Mouse (Mus musculus): ENCODE measurements around the gene Clic4. TPM values are rescaled to one million over a fixed set of nuclear protein-coding genes. Genes with fewer than 3 reads are reported as not detected.

The Clic4 gene
- polyA plus RNA-seq, 1 experiment: 250 TPM

- Histone ChIP-seq H3K4me3 (peak overlapping the region; percentile 9), H3ac (ENCODE audit: control insufficient read depth, insufficient read length) (no peak overlapping the region), H3K36me3 (ENCODE audit: control insufficient read depth, insufficient read depth) (no peaks in the 10 kb centered on the region), H3K4me2 (ENCODE audit: low read depth) (peak overlapping the region; percentile 81), H3K79me2 (ENCODE audit: control insufficient read depth, insufficient read depth) (no peaks in the 10 kb centered on the region), H3K27me3 (ENCODE audit: control insufficient read depth, insufficient read depth, insufficient read length) (no peaks in the 10 kb centered on the region)
- TF ChIP-seq POLR2AphosphoS2 (IDR thresholded peaks at IDR 0.05; ENCODE audit: insufficient read length, low read depth) (no peak), REST (IDR thresholded peaks at IDR 0.05; ENCODE audit: insufficient read depth, insufficient read length) (no peak), MYOD1 (IDR thresholded peaks at IDR 0.05; ENCODE audit: control insufficient read depth in 1 of 3, insufficient read length in 2 of 3, low read depth in 2 of 3) (no peak), E2F4 (IDR thresholded peaks at IDR 0.05; ENCODE audit: insufficient read depth) (no peak), MAX (IDR thresholded peaks at IDR 0.05; ENCODE audit: low read depth) (no peak)
Observed at GRCm38 (mm10) chr4:135291841-135292240, 19.2 kb upstream of the Clic4 start.

- Histone ChIP-seq H3K79me2 (ENCODE audit: control insufficient read depth, insufficient read depth) (no peaks in the 10 kb centered on the region), H3K36me3 (ENCODE audit: control insufficient read depth, insufficient read depth) (no peaks in the 10 kb centered on the region), H3K27me3 (ENCODE audit: control insufficient read depth, insufficient read depth, insufficient read length) (no peaks in the 10 kb centered on the region), H3ac (ENCODE audit: control insufficient read depth, insufficient read length) (no peak overlapping the region), H3K4me3 (no peak overlapping the region), H3K4me2 (ENCODE audit: low read depth) (no peak overlapping the region)
- TF ChIP-seq MYOG (IDR thresholded peaks at IDR 0.05; ENCODE audit: control insufficient read depth in 1 of 3, insufficient read depth in 1 of 3, insufficient read length in 2 of 3, low read depth in 2 of 3): no peak
- no peak for TF ChIP-seq MAX (IDR thresholded peaks at IDR 0.05; ENCODE audit: low read depth)
- TF ChIP-seq TCF3 (IDR thresholded peaks at IDR 0.05; ENCODE audit: insufficient read length, low read depth): no peak
- no peak for TF ChIP-seq POLR2A (IDR thresholded peaks at IDR 0.05; ENCODE audit: insufficient read length, low read depth)
- TF ChIP-seq POLR2AphosphoS2 (IDR thresholded peaks at IDR 0.05; ENCODE audit: insufficient read length, low read depth): no peak
- TF ChIP-seq CEBPB (IDR thresholded peaks at IDR 0.05; ENCODE audit: insufficient read depth, poor library complexity, severe bottlenecking): no peak
- no peak for TF ChIP-seq USF1 (IDR thresholded peaks at IDR 0.05; ENCODE audit: low read depth)
- TF ChIP-seq SRF (IDR thresholded peaks at IDR 0.05; ENCODE audit: control insufficient read depth, insufficient read length, low read depth): no peak
Observed at GRCm38 (mm10) chr4:135291199-135291598, 18.6 kb upstream of the Clic4 start.

GRCm38 (mm10) chr4:135287975-135288374 is 15.4 kb upstream of the Clic4 start:
- no peak overlapping the region for H3ac ChIP-seq (ENCODE audit: control insufficient read depth, insufficient read length)
- peak overlapping the region; percentile 67 for H3K4me2 ChIP-seq (ENCODE audit: low read depth)
- H3K79me2 ChIP-seq (ENCODE audit: control insufficient read depth, insufficient read depth): no peaks in the 10 kb centered on the region
- H3K36me3 ChIP-seq (ENCODE audit: control insufficient read depth, insufficient read depth): no peaks in the 10 kb centered on the region
- TF ChIP-seq TCF3 (IDR thresholded peaks at IDR 0.05; ENCODE audit: insufficient read length, low read depth) (no peak), MAX (IDR thresholded peaks at IDR 0.05; ENCODE audit: low read depth) (no peak), CEBPB (IDR thresholded peaks at IDR 0.05; ENCODE audit: insufficient read depth, poor library complexity, severe bottlenecking) (no peak), POLR2A (IDR thresholded peaks at IDR 0.05; ENCODE audit: insufficient read length, low read depth) (no peak), E2F4 (IDR thresholded peaks at IDR 0.05; ENCODE audit: insufficient read depth) (no peak), TCF12 (IDR thresholded peaks at IDR 0.05; ENCODE audit: insufficient read depth, poor library complexity, severe bottlenecking) (no peak), REST (IDR thresholded peaks at IDR 0.05; ENCODE audit: insufficient read depth, insufficient read length) (no peak), MYOD1 (IDR thresholded peaks at IDR 0.05; ENCODE audit: control insufficient read depth in 1 of 3, insufficient read length in 2 of 3, low read depth in 2 of 3) (no peak), SRF (IDR thresholded peaks at IDR 0.05; ENCODE audit: control insufficient read depth, insufficient read length, low read depth) (no peak), USF1 (IDR thresholded peaks at IDR 0.05; ENCODE audit: low read depth) (no peak), POLR2AphosphoS2 (IDR thresholded peaks at IDR 0.05; ENCODE audit: insufficient read length, low read depth) (no peak), MYOG (IDR thresholded peaks at IDR 0.05; ENCODE audit: control insufficient read depth in 1 of 3, insufficient read depth in 1 of 3, insufficient read length in 2 of 3, low read depth in 2 of 3) (no peak)
- no peaks in the 10 kb centered on the region for H3K27me3 ChIP-seq (ENCODE audit: control insufficient read depth, insufficient read depth, insufficient read length)
- H3K4me3 ChIP-seq: no peak overlapping the region

DNA sequence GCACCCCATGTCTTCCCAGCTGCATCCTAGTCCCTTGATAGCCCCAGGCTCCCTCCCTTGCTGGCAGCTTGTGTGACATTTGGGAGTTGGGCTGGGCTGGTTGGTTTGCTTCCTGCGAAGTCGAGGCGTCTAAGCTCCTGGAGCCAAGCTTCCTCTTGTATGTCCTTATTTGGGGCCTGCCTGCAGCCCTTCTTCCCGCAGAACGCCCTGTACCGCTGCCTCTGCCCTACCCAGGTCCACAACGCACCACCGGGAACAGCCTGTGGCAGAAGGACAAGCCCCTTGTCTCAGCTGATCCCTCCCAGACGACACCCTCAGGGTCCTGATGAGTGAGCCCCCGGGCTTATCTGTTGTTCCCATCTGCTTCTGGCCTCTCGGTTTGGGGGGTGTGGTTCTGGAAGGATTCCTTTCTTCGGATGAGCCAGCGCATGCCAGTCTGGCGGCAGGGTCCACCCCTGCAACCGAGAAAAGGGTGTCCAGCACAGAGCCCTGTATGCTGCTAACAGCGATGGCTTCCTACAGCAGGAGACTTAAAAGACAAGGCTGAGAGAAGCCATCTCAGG is 14.3 kb upstream of the Clic4 start:
- H3K4me2 ChIP-seq (ENCODE audit: low read depth): peak overlapping the region; percentile 67
- H3K27me3 ChIP-seq (ENCODE audit: control insufficient read depth, insufficient read depth, insufficient read length): no peaks in the 10 kb centered on the region
- TF ChIP-seq SRF (IDR thresholded peaks at IDR 0.05; ENCODE audit: control insufficient read depth, insufficient read length, low read depth) (peak; percentile 97), POLR2AphosphoS2 (IDR thresholded peaks at IDR 0.05; ENCODE audit: insufficient read length, low read depth) (peak; percentile 79), MYOG (IDR thresholded peaks at IDR 0.05; ENCODE audit: control insufficient read depth in 1 of 3, insufficient read depth in 1 of 3, insufficient read length in 2 of 3, low read depth in 2 of 3) (no peak), MYOD1 (IDR thresholded peaks at IDR 0.05; ENCODE audit: control insufficient read depth in 1 of 3, insufficient read length in 2 of 3, low read depth in 2 of 3) (no peak), TCF3 (IDR thresholded peaks at IDR 0.05; ENCODE audit: insufficient read length, low read depth) (no peak), POLR2A (IDR thresholded peaks at IDR 0.05; ENCODE audit: insufficient read length, low read depth) (peak; percentile 45), REST (IDR thresholded peaks at IDR 0.05; ENCODE audit: insufficient read depth, insufficient read length) (no peak)
- H3K36me3 ChIP-seq (ENCODE audit: control insufficient read depth, insufficient read depth): no peaks in the 10 kb centered on the region
- no peak overlapping the region for H3ac ChIP-seq (ENCODE audit: control insufficient read depth, insufficient read length)
- H3K4me3 ChIP-seq: peak overlapping the region; percentile 9
- H3K79me2 ChIP-seq (ENCODE audit: control insufficient read depth, insufficient read depth): no peaks in the 10 kb centered on the region

DNA sequence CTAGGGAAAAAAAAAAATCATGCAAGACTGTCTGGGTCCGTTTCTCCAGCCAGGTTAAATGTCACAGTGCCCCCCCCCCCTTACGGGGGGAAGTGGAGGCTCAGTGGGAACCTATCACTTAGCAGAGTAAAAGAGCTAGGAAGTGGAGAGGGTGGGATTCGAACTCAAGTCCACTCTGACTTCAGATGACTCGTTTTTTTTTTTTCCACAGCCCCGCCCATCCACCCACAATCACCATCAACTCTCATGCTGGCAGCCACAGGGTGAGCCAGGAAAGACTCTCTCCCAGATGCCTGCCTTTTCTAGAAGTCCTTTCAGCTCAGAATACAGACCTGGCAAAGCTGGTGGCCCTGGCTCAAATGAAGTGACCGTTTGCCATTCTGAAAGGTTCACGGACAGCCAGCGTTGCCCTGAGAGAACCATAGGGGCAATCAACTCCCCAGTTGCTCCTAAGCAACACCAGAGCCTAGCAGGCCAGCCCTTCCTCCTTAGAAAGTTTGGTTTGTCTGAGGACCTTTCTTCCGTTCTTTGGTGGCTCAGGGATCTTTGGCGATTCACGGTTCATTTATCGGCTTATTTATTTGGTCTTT is 13.5 kb upstream of the Clic4 start:
- no peak overlapping the region for H3ac ChIP-seq (ENCODE audit: control insufficient read depth, insufficient read length)
- H3K4me3 ChIP-seq: peak overlapping the region; percentile 9
- TF ChIP-seq MYOD1 (IDR thresholded peaks at IDR 0.05; ENCODE audit: control insufficient read depth in 1 of 3, insufficient read length in 2 of 3, low read depth in 2 of 3): no peak
- TF ChIP-seq TCF12 (IDR thresholded peaks at IDR 0.05; ENCODE audit: insufficient read depth, poor library complexity, severe bottlenecking): no peak
- H3K27me3 ChIP-seq (ENCODE audit: control insufficient read depth, insufficient read depth, insufficient read length): no peaks in the 10 kb centered on the region
- H3K36me3 ChIP-seq (ENCODE audit: control insufficient read depth, insufficient read depth): no peaks in the 10 kb centered on the region
- peak overlapping the region; percentile 67 for H3K4me2 ChIP-seq (ENCODE audit: low read depth)
- no peaks in the 10 kb centered on the region for H3K79me2 ChIP-seq (ENCODE audit: control insufficient read depth, insufficient read depth)

Data from myocyte (in vitro differentiated cells).